Mouse (Mus musculus): ENCODE data around the gene C87436.

C87436 gene

DNA sequence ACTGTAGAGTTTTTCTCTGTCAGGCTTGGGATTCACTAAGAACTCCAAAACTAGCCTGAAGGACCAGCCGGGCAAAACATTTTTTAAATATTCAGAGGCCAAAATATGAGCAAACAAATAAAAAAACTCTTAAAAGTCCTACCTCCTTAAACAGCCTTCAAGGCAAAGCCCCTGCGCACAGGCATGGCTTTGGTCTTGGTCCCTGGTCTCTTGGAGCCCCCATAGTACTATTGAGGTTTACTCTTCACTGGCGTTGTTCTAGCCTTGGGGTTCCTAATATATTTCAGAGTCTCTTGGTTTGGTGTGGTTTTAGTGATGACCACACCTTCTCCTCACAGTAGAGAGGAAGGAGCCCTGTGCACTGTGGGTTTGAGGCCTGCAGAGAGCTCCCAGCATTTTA, 6.6 kb upstream of the C87436 start:
- DNase-seq: no peak

DNA sequence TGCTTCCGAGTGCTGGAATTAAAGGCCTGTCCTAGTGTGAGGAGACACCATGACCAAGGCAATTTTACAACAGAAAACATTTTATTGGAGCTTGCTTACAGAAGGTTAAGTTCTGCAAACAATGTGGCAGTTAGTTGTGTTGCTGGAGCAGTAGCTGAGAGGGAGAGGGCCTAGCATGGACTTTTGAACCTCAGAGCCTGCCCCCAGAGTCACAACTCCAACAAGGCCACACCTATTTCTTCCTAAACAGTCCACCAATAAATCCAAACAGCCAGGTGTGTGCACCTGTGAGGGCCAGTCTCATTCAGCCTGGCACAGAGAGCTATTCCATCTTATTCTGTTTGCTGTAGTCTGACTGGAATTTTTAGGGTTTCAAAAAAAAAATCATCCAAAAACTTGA, 4.5 kb upstream of the C87436 start:
- no peak for DNase-seq

DNA sequence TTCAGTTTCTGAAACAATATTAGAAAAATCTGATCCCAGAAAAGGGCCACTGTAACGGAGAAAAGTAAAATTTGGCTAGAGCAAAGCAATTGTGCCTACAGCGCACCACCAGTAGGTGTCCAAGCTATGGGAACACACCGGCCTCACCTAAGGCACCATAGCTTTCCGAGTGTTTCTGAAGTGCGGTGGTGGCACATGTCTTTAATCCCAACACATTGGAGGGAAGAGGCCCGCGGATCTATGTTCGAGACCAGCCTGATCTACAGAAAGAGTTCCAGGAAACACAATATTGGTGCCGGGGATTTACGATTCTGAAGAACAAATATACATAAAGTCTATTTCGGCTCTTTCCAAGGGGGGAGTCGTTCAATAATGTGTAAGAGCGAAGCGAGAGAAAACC, 463 bp upstream of the C87436 start:
- peak; percentile 53 to 66 for DNase-seq

DNA sequence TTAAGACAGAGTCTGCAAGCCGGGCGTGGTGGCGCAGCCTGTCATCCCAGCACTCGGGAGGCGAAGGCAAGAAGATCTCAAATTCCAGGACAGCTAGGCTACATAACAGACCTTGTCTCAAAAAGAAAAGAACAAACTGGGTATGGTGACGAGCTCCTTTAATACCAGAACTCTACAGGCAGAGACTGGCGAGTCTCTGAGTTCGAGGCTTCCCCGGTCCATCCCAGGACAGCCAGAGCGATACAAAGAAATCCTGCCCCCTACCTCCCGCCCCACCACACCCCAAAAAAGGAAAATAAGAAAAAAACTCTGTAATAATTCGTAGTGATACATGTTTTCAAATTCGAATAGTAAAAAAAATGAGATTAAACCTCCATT, 934 bp downstream of the C87436 start:
- DNase-seq: no peak

DNA sequence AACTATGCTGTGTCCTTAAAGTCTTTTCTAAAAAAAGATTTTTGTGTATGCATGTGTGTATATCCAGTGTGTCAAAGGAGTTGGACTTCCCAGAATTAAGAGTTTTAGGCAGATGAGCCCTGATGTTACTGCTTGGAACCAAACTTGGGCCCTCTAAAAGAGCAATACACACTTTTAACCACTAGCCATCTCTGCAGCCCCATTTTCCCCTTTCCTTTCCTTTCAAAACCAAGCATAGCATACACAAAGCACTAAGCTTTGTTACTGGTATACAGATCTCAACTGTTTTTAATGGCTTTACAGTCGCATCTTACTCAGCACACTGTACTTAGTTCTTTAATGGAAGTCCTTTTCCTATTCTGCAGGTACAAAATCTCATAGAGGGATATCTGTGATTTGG, 1.4 kb downstream of the C87436 start:
- DNase-seq: no peak

DNA sequence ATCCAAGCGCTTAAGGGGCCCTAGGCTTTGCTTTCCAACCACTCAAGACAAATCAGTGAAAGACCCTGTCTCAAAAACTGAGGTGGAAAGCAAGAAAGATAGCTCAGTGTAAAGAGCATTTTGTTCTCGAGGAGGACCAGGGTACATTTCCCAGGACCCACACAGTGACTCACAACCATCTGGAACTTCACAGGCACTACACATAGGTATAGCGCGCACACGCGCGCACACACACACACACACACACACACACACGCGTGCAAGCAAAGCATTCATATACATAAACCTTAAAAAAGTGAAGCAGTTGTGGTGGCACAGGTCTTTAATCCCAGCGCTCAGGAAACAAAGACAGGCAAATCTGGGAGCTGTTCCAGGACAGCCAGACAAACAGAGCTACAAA, 3.4 kb downstream of the C87436 start:
- no peak for DNase-seq

DNA sequence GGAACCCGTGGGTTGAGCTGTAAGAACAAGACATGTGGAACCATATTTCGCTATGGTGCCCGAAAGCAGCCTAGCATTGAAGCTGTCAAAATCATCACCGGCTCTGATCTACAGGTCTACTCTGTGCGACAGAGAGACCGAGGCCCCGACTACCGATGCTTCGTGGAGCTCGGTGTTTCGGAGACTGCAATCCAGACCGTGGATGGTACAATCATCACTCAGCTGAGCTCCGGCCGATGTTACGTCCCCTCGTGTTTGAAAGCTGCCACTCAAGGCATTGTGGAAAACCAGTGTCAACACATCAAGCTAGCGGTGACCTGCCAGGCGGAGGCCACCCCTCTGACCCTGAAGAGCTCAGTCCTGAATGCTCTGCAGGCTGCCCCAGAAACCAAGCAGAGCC, 7.4 kb downstream of the C87436 start:
- DNase-seq: no peak

DNA sequence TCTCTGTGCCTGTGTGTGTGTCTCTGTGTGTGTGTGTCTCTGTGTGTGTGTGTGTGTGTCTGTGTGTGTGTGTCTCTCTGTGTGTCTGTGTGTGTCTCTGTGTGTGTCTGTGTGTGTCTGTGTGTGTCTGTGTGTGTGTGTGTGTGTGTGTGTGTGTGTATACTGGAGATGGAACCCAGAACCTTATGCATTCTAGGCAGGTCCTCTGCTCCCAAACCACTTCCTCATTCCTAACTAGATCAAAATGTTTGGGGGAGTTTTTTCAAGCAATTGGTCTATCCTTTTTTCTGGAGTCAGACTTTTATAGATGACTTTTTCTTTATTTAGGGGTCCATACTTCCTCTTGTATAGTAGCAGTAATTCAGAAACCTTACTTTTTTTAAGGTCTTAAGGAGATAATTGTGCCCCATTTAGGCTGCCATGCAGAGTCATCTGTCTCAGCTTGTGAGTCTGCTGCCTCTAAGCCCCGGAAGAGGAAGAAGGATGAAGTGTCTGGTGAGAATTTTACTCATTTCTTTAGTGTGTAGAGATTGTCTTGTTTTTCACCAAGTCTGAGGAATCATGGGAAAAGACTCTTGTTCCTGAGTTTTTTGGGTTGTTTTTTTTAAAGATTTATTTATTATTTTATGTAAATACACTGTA, 8.9 kb downstream of the C87436 start:
- no peak for DNase-seq

DNA sequence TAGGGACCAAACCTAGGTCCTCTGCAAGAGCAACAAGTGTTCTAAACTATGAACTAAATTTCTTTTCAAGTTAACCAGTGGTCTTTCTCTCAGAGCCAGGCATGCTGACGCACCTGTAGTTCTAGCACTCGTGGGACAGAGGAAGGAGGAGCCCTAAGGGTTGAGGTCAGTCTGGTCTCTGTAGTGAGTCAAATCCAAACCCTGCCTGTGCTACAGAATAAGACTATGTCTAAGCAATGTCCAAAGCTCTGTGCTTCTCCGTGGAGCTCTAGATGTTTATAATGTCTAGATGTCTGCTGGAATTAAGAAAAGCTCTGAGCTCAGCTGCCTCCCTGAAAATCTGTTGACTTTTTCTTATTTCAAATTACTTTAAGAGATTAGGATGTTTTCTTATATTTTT, 18.6 kb downstream of the C87436 start:
- DNase-seq: no peak

DNA sequence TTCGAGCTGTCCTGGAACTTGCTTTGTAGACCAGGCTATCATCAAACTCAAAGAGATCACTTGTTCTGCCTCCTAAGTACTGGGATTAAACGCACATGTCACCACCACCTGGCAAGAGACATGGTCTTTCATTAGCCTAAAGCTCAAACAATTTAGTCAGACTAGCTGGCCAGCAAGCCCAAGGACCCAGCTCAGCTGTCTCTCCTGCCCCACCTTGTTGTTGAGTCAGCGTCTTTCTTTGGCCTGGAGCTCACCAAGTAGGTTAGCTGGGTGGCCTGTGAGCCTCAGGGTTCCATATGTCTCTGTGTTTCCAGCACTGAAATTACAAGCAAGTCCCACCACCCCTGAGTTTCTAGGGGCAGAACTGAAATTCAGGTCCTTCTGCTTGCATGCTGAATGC, 24.9 kb downstream of the C87436 start:
- DNase-seq: no peak

DNA sequence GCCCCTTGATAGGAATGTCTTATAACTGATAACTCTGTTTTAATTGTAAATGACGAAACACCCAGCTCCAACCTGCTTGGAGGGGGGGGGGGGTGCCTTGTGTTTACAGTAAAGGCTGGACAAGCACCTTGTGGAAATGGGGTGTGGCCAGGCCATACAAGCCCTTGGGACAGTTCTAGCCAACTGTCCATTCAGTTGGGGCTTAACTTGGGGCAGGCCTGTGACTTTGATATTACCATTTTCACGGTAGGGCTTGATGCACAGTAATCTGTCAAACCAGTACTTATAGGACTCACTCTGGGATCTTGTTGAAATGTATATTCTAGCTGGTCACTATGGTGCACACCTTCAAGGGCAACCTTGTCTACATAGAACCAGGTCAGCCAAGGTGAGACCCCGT, 33.1 kb downstream of the C87436 start:
- DNase-seq: no peak

DNA sequence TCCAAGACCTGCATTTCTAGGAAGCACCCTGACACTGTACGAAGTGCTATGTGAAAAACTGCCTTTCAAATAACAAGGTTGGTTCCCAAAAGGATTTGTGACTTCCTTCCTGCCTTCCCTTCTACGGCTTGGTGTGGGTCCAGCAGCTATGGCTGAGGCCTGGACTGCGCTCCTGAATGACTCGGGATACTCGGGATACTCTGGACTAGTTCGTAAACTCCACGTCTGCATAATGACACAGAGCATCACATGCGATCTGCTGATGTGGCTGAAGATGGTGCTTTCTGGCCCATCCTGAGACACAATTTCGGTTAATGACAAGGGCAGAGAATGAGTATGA, 33.6 kb downstream of the C87436 start:
- DNase-seq: peak in 1 of 2 experiments; percentile 19

DNA sequence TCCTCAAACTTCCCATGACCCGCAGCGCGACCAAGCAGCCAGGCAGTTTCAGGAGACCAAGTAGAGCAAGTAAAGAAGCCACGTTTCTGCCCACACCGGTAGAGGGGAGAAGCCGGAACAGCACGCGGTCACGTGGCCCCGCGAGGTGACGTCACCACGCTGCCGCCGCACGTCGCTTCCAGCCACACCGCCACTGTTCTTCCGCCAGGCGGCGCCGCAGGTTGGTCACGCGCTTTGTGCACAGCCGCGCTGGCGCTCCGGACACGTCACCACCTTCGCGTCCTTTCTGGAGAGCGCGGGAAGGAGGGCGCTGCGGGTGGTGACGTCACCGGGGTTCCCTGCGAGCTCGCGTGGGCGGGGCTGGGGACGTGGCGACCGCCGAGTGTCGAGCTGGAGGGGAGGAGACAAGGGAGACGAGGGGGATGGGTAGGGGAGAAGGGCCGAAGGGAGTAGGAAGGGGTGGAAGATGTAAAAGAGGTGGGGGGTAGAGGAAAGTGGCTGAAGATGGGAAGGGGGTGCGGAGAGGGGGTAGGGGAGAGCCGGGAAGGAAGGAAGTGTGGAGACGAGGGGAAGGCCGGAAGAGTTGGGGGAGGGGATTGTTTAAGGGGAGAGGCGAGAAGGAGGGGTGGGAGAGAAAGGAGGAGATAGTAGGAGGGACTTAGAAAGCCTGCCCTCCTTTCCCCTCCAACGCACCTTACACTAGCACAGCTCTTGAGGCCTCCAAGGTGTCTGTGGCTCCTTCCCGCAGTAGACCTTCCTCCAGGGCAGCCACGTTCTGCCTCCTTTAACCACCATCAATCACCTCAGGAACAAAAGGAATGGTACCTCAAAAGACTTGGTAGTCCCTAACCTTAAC, 34.2 kb downstream of the C87436 start:
- peak; percentile 99 to 100 for DNase-seq

DNA sequence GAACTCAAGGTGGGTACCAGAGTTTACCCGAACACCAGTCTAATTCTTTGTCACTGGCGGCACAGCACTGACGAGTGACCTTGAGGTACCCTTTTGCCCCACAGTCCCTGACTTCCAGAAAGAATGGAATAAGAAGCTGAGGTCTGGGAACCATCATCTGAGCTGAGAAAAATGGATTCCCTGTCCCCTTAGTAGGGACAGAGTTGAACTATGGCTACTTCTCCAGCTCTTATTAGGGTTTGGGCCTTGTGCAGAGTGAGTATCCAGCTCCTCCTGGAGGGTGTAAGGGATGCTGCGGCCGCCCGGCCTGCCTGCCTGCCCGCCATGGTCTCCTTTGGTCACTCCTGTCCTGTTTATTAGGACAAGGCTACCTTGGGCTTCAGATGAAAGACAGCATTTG, 34.9 kb downstream of the C87436 start:
- peak in 1 of 2 experiments; percentile 39 for DNase-seq

DNA sequence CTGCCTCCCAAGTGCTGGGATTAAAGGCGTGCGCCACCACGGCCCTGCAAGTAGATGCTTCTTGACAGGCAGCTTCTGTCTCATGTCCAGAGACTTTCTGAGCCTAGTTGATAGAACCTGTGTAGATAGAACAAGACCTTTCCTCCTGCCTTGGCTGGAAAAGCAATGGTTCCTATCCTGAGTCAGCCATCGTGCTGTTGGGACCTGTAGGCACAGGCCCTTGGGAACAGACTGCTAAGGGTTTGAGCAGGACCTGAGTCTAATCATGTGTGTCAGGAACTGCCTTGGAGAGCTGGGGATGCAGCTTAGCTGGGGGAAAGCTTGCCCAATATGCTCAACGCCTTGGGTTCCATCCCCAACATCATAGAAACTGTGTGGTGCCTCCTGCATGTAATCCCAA, 35.9 kb downstream of the C87436 start:
- DNase-seq: no peak

DNA sequence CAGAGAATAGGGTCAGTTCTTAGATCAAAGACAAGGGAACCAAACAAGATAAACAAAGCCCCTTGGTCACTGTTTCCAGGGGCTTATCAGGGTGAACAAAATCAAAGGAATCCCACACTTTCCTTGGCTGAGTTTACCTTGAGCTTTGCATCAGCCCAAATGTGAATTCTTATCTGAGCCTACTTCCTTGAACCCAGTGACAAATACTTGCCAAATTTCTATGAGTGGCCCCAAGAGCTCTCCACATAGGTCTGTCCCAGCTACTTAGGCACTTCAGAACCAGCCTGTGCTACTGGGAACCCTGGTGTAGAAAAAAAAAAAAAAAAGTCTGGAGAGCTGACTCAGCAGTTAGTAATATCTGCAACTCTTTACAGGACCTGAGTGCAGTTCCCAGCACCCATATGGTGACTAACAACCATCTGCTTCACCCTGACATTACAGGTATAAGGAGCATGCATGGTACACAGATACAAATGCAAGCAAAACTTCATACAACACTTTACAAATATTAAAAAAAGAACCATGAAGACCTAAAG, 36.5 kb downstream of the C87436 start:
- DNase-seq: no peak

DNA sequence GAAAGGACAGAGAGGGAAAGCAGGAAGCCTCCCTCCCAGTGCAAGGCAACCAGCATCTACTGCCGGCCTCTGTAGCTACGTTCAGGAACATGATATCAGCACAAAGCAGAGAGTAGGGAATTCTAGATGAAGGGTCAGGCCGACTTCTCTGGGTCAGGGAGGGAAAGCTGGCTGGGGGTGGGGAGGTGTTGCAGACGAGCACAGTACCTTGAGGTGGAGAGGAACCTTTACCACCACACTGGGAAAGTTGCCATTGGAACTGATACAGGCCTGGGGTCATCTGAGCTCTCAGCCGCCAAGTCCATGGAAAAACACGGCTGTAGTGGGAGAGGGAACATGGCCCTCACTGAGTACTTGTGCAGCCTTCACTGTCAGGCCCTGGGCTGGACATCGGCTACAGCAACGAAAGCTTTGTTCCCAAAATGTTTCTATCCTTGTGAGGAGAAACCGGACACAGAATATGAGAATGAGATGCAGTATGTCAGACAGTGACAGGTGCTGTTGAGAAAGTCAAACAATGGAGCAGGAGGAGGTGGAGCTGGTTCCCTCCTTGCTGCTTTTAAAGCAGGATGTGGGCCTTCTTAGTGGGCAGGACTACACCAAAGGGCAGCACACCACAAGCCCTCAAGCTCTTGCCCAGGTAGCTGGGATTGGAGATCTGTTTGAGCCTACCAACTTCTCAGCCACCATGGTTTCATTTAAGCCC, 37.4 kb downstream of the C87436 start:
- peak; percentile 35 to 56 for DNase-seq

DNA sequence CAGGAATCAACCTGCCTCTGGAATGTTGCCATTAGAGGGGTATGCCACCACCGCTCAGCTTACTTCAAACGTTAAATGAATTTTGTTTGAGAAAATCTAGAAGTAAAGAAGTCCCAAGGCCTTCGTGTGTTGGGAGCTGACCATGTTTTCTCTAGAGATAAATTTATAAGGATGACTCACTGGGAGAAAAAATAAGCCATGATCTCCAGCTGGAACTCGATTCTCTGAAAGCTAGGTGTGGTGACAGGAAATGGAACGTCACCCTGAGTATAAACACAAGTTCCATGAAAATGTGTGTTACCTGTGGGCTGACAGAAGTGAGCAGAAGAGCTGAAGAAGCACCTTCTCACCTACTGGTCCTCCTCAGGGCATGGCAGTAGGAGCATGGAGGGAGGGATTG, 38.8 kb downstream of the C87436 start:
- DNase-seq: no peak

DNA sequence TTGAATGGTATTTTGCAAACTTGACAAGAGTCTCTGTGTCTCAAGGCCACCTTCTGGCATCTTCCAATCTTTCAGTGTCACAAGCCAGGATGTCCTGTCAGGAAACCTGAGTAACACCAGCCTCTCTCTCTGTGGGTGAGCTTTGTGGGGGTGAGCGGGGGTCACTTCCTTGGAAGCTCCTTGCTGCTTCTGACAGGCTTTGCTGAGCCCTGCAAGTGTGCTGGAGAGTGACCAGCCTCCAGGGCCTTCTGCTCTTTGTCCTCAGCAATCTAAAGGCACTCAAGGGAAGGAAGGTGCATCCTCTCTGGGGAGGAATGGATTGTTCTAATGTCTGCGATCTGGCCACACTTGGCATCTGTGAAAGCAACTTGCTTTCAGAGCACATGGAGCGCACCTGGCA, 41.1 kb downstream of the C87436 start:
- DNase-seq: peak; percentile 74 to 77

DNA sequence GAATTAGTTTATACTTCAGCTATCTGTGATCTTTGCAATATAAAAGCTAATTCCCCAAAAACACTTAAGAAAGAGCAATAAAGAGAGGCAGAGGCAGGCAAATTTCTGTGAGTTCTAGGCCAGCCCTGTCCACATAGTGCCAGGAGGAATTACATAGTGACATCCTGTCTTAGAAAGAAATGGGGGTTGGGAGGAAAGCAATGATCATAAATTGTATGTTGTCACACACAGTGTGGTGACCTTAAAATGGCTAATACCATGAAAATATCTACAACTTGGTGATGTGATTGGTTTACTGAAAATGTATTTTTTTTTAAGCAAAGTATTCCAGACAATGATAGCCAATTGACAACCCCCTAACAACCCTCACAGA, 41.6 kb downstream of the C87436 start:
- DNase-seq: no peak

DNA sequence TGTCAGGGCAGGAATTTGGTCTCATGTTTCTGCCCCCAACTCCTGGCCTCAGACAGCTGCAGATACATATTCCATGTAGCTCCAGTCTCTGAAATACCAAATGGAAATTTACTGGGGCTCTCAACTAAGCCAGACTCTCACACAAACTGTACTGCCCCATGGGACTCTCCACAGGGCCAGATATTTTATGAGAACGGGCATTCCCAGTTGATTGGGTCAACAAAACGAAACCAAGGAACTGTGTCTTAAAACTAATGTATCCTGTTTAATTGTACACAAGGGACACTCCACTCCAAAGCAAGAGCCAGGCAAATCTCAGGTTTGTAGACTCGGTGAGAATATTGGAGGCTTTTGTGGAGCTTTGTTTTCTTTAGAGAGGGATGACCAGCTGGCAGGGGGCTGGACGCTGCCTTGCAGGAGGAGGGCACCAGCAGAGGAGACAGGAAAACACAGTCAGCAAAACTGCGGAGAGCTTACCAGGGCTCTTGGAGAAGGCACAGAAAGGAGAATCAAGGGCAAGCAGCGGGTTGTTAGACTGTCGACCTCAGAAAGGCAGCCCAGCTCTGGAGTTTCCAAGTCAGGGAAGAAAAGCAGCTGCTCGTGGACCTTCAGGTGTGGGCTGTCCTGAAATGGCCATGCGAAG, 42.1 kb downstream of the C87436 start:
- DNase-seq: peak; percentile 70 to 74

DNA sequence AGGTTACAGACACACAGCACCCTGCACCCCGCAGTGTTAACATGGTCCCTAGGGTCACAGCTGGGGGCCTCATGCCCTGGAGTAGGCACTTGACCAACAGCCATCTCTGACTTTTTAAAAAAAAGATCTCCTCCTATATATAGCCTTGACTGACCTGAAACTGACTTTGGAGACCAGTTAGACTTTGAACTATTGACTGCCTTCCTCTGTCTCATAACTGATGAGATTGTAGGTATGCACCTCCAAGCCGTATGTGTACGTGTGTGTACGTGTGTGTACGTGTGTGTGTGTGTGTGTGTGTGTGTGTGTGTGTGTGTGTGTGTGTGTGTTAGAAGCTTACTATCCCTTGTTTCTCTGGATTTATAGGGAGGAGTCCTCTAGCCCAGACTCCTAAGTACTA, 43.7 kb downstream of the C87436 start:
- DNase-seq: no peak

DNA sequence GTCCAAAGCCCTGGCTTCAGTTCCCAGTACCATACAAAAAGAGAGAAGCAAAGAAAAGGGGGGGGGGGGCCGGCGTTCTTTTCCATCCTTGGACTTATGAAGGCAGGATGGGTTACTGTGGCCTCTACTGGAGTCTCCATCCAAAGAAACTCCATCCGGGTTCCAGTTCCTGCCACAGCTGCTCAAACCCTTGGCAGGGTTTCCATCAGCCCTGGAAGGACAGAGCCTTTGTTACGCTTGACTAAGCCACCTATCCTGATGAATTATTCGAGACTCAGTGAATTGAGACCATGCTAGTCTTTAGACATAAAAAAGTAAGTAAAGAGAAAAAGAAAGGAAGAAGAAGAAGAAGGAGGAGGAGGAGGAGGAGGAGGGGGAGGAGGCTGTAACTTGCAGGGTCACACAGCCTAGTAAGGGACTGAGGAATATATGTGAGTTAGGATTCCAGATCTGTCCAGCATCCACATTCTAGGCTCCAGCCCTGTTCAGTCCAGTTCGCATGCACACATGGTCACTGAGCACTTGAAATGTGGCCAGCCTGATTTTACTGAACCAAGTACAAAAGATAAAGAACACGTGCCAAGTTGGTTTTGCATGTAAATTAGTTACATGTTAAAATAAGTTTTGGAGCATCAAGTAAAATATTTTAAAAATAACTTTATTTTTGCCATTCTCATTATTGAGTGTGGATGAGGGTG, 47.9 kb downstream of the C87436 start:
- DNase-seq: peak; percentile 63 to 72
